Mouse (Mus musculus) MEL (cell line): ENCODE results near the gene Cipc. TPM values are rescaled to one million over a fixed set of nuclear protein-coding genes. Genes with fewer than 3 reads are reported as not detected.

Experiments
- DNase-seq: peaks from one replicate; pipeline ENCODE4 v3.0.0; 2011; ENCODE audit warnings: low read depth, low spot score
- H3K27ac ChIP-seq: 2 replicates; pipeline ENCODE4 v1.5.1; 2012; ENCODE audit warnings: low read depth, mild to moderate bottlenecking, control low read depth, low read length, moderate library complexity; ENCODE audit not compliant: control insufficient read depth
- H3K27me3 ChIP-seq, 2 experiments: fragments of 150-350 bp in 1 of 2; sonication (generic) in 1 of 2; 2 replicates each; pipeline ENCODE4 v1.6.1; 2012; ENCODE audit warnings: low read length in 2 of 2, mild to moderate bottlenecking in 2 of 2, improper control_type of control experiment in 1 of 2, moderate library complexity in 1 of 2; ENCODE audit not compliant: insufficient read depth in 2 of 2, control insufficient read depth in 1 of 2
- H3K36me3 ChIP-seq, 2 experiments: 2 replicates each; pipeline ENCODE4 v1.6.1; 2012 to 2014; ENCODE audit warnings: low read length in 2 of 2, improper control_type of control experiment in 1 of 2, inconsistent platforms in 1 of 2, mild to moderate bottlenecking in 1 of 2; ENCODE audit not compliant: insufficient read depth in 2 of 2, control insufficient read depth in 1 of 2
- H3K4me1 ChIP-seq, 2 experiments: fragments of 150-350 bp in 1 of 2; sonication (generic) in 1 of 2; 2 replicates each; pipeline ENCODE4 v1.6.1; 2012; ENCODE audit warnings: low read length in 2 of 2, improper control_type of control experiment in 1 of 2, mild to moderate bottlenecking in 1 of 2; ENCODE audit not compliant: insufficient read depth in 2 of 2, control insufficient read depth in 1 of 2
- H3K4me3 ChIP-seq, 2 experiments: fragments of 150-350 bp in 1 of 2; sonication (generic) in 1 of 2; 2 replicates each; pipeline ENCODE4 v1.5.1; 2012; ENCODE audit warnings: low read depth in 2 of 2, low read length in 2 of 2, mild to moderate bottlenecking in 2 of 2, moderate library complexity in 2 of 2, control low read depth in 1 of 2, improper control_type of control experiment in 1 of 2; ENCODE audit not compliant: control insufficient read depth in 1 of 2, insufficient read depth in 1 of 2
- H3K79me2 ChIP-seq: 2 replicates; pipeline ENCODE4 v1.6.1; 2012; ENCODE audit warnings: mild to moderate bottlenecking, low read length, moderate library complexity; ENCODE audit not compliant: control insufficient read depth, poor library complexity, insufficient read depth
- H3K9ac ChIP-seq: 2 replicates; pipeline ENCODE4 v1.6.1; 2012; ENCODE audit warnings: low read depth, mild to moderate bottlenecking, control low read depth, low read length, moderate library complexity; ENCODE audit not compliant: control insufficient read depth, poor library complexity, severe bottlenecking
- H3K9me3 ChIP-seq: fragments of 150-350 bp; sonication (generic); replicated peaks from 2 replicates; pipeline ENCODE4 v1.6.1; 2012; ENCODE audit warnings: mild to moderate bottlenecking, low read length, improper control_type of control experiment, moderate library complexity; ENCODE audit not compliant: insufficient read depth
- CTCF ChIP-seq, 3 experiments: IDR thresholded peaks in 2 of 3; conservative IDR thresholded peaks in 1 of 3; 2 replicates each; pipeline ENCODE4 v1.5.1; 2011 to 2012; ENCODE audit warnings: low read length in 3 of 3, low read depth in 2 of 3, mild to moderate bottlenecking in 2 of 3, improper control_type of control experiment in 1 of 3, inconsistent platforms in 1 of 3, mixed read lengths in 1 of 3, moderate library complexity in 1 of 3; ENCODE audit not compliant: control insufficient read depth in 1 of 3, insufficient read depth in 1 of 3, poor library complexity in 1 of 3, severe bottlenecking in 1 of 3
- E2F4 ChIP-seq: IDR thresholded peaks from 2 replicates; pipeline ENCODE4 v1.6.1; 2011; ENCODE audit warnings: low read depth, low read length, improper control_type of control experiment, borderline replicate concordance
- ELF1 ChIP-seq: IDR thresholded peaks from 2 replicates; pipeline ENCODE4 v1.6.1; 2014; ENCODE audit warnings: low read depth, mild to moderate bottlenecking, inconsistent platforms, low read length, improper control_type of control experiment, moderate library complexity
- GATA1 ChIP-seq: IDR thresholded peaks from 2 replicates; pipeline ENCODE4 v1.6.1; 2011; ENCODE audit warnings: low read depth, low read length, improper control_type of control experiment
- HCFC1 ChIP-seq: IDR thresholded peaks from 2 replicates; pipeline ENCODE4 v1.6.1; 2012; ENCODE audit warnings: low read depth, mild to moderate bottlenecking, inconsistent platforms, low read length, improper control_type of control experiment, moderate library complexity
- MAFK ChIP-seq: IDR thresholded peaks from 2 replicates; pipeline ENCODE4 v1.6.1; 2011; ENCODE audit warnings: low read depth, mild to moderate bottlenecking, low read length, improper control_type of control experiment, borderline replicate concordance
- MAX ChIP-seq: IDR thresholded peaks from 2 replicates; pipeline ENCODE4 v1.6.1; 2011; ENCODE audit warnings: low read length, improper control_type of control experiment
- MAZ ChIP-seq: IDR thresholded peaks from 2 replicates; pipeline ENCODE4 v1.6.1; 2012; ENCODE audit warnings: low read depth, mild to moderate bottlenecking, inconsistent platforms, low read length, improper control_type of control experiment
- MXI1 ChIP-seq: IDR thresholded peaks from 2 replicates; pipeline ENCODE4 v1.6.1; 2011; ENCODE audit warnings: mild to moderate bottlenecking, low read depth, low read length, improper control_type of control experiment
- MYC ChIP-seq: IDR thresholded peaks from 2 replicates; pipeline ENCODE4 v1.6.1; 2011; ENCODE audit warnings: low read depth, mild to moderate bottlenecking, low read length, improper control_type of control experiment, moderate library complexity
- POLR2A ChIP-seq, 2 experiments: IDR thresholded peaks; 2 replicates each; pipeline ENCODE4 v1.6.1; 2011 to 2012; ENCODE audit warnings: low read length in 2 of 2, mild to moderate bottlenecking in 2 of 2, control low read depth in 1 of 2, improper control_type of control experiment in 1 of 2, low read depth in 1 of 2, moderate library complexity in 1 of 2; ENCODE audit not compliant: control insufficient read depth in 1 of 2, insufficient read depth in 1 of 2, poor library complexity in 1 of 2
- SIN3A ChIP-seq: IDR thresholded peaks from 2 replicates; pipeline ENCODE4 v1.6.1; 2012; ENCODE audit warnings: low read length, improper control_type of control experiment, inconsistent platforms
- TAL1 ChIP-seq: IDR thresholded peaks from 2 replicates; pipeline ENCODE4 v1.6.1; 2012; ENCODE audit warnings: mild to moderate bottlenecking, inconsistent platforms, low read length, moderate library complexity, mixed read lengths
- USF2 ChIP-seq, 2 experiments: IDR thresholded peaks; 2 replicates each; pipeline ENCODE4 v1.6.1; 2011 to 2012; ENCODE audit warnings: improper control_type of control experiment in 2 of 2, low read length in 2 of 2, borderline replicate concordance in 1 of 2, inconsistent platforms in 1 of 2, low read depth in 1 of 2, mild to moderate bottlenecking in 1 of 2; ENCODE audit not compliant: insufficient read depth in 1 of 2
- ZC3H11A ChIP-seq: IDR thresholded peaks from 2 replicates; pipeline ENCODE4 v1.6.1; 2012; ENCODE audit warnings: low read depth, mild to moderate bottlenecking, inconsistent platforms, low read length, improper control_type of control experiment
- ZMIZ1 ChIP-seq: IDR thresholded peaks from 2 replicates; pipeline ENCODE4 v1.6.1; 2012; ENCODE audit warnings: low read depth, mild to moderate bottlenecking, inconsistent platforms, low read length, improper control_type of control experiment, moderate library complexity
- ZNF384 ChIP-seq: IDR thresholded peaks from 2 replicates; pipeline ENCODE4 v1.6.1; 2012; ENCODE audit warnings: low read depth, mild to moderate bottlenecking, inconsistent platforms, low read length, improper control_type of control experiment
- polyA plus RNA-seq, 2 experiments: library from polyadenylated mRNA; stranded (reverse) in 1 of 2; unstranded in 1 of 2; fragments of >175 nt in 1 of 2; fragments of >200 nt in 1 of 2; gene quantifications; 2 replicates each; pipeline versions ENCODE4 v1.2.1 to v1.2.4; 2012; ENCODE audit warnings: low replicate concordance in 2 of 2, low read depth in 1 of 2; ENCODE audit not compliant: insufficient read length in 2 of 2, insufficient read depth in 1 of 2, missing spikeins in 1 of 2
- total RNA-seq: library from RNA; depleted of rRNA; stranded (reverse); fragments of 300-350 nt; gene quantifications from 2 replicates; pipeline ENCODE4 v1.2.3, GENCODE M21; 2012

Cipc gene
- total and polyA plus RNA-seq, 3 experiments = 24.8 to 98.1 (median 27.5) TPM

GRCm38 (mm10) chr12:86983470-86984193, 36.8 kb downstream of the Cipc start:
- peak; percentile 45 for DNase-seq
- Histone ChIP-seq H3K4me3 (no peak overlapping the region), H3K79me2 (no peaks in the 10 kb centered on the region), H3K4me1 (no peaks in the 10 kb centered on the region), H3K36me3 (no peaks in the 10 kb centered on the region), H3K27me3 (no peaks in the 10 kb centered on the region; a peak in 1 of 4 replicates), H3K27ac (no peak overlapping the region), H3K9ac (no peak overlapping the region), H3K9me3 (no peaks in the 10 kb centered on the region)
- TF ChIP-seq ZMIZ1 (no peak), ZC3H11A (no peak), POLR2A (IDR thresholded peaks at IDR 0.05; ENCODE audit: control insufficient read depth in 1 of 2, insufficient read depth in 1 of 2, low read depth in 1 of 2, low read length in 2 of 2, poor library complexity in 1 of 2) (no peak), ZNF384 (no peak), GATA1 (no peak), USF2 (IDR thresholded peaks at IDR 0.05; ENCODE audit: borderline replicate concordance in 1 of 2, insufficient read depth in 1 of 2, low read depth in 1 of 2, low read length in 2 of 2) (no peak), ELF1 (no peak), MAX (no peak), MYC (no peak), HCFC1 (no peak), MAFK (no peak), MAZ (no peak), E2F4 (no peak), TAL1 (no peak), SIN3A (no peak)

GRCm38 (mm10) chr12:86984194-86984555, 37.3 kb downstream of the Cipc start:
- H3K36me3 ChIP-seq = no peaks in the 10 kb centered on the region
- 0 out of 2 replicates have a peak, but pooled peaks have one; percentile 26 for TF ChIP-seq HCFC1
- no peak for TF ChIP-seq CTCF (IDR thresholded peaks at IDR 0.05 in 2 of 3, conservative IDR thresholded peaks at IDR 0.05 in 1 of 3; ENCODE audit: control insufficient read depth in 1 of 3, insufficient read depth in 1 of 3, low read depth in 2 of 3, low read length in 3 of 3, poor library complexity in 1 of 3, severe bottlenecking in 1 of 3)
- TF ChIP-seq SIN3A = peak; percentile 67; the same call in 1 of the 2 replicates
- TF ChIP-seq MAX = 0 out of 2 replicates have a peak, but pooled peaks have one; percentile 21
- TF ChIP-seq MAZ = no peak
- TF ChIP-seq MXI1 = peak; percentile 46; the same call in 1 of the 2 replicates
- no peaks in the 10 kb centered on the region for H3K79me2 ChIP-seq
- H3K4me1 ChIP-seq = no peaks in the 10 kb centered on the region
- H3K9ac ChIP-seq = no peak overlapping the region
- DNase-seq = peak; percentile 65
- no peaks in the 10 kb centered on the region; a peak in 1 of 4 replicates for H3K27me3 ChIP-seq
- H3K27ac ChIP-seq = no peak overlapping the region
- H3K4me3 ChIP-seq = no peak overlapping the region
- no peaks in the 10 kb centered on the region for H3K9me3 ChIP-seq
